In genomic region chr9:70863299-70863698, GRCm38 (mm10) we compare ENCODE assay signal across 9 mouse cellular contexts.
DNase-seq lines count a peak whose midpoint lies in the region; ATAC-seq lines count a peak whose summit lies in the region.
"Had no signal": no experiment of that assay in that cellular context is flagged by ENCODE, and none has a peak within 500 bp of the region (broad histone marks: within the 10 kb centered on the region; RNA-seq: fewer than 3 reads in every experiment).

No protein-coding gene starts in this region.

- no peaks in the 10 kb centered on the region for H3K9me3 ChIP-seq in hindbrain, embryonic 16.5 days (ENCODE audit: control insufficient read depth, low read length)
- H3K9me3 ChIP-seq in liver, embryonic 13.5 days (replicated peaks) = no peaks in the 10 kb centered on the region

- H3K27ac ChIP-seq in hindbrain, embryonic 16.5 days (ENCODE audit: low read depth, low read length) = 0 out of 2 replicates have a peak overlapping the region, but pooled peaks have one; percentile 1
- H3K27ac ChIP-seq in liver, embryonic 13.5 days = peak overlapping the region; percentile 79

- 23% methylated on average over 8 of the region's 8 CpGs for WGBS in hindbrain, embryonic 16.5 days
- 42% methylated on average over 8 of the region's 8 CpGs for WGBS in liver, embryonic 13.5 days (ENCODE audit: insufficient replicate concordance)

- ATAC-seq in hindbrain, embryonic 16.5 days = no peak
- peak; percentile 76 for ATAC-seq in liver, embryonic 13.5 days (ENCODE audit: low read depth)

- H3K4me1 ChIP-seq in hindbrain, embryonic 16.5 days (ENCODE audit: control insufficient read depth, insufficient read depth, low read depth, low read length) = no peaks in the 10 kb centered on the region
- peaks cover 52% of the 10 kb centered on the region for H3K4me1 ChIP-seq in liver, embryonic 13.5 days (replicated peaks)

- peak; percentile 96 for DNase-seq in heart, adult 11 months
- no peak for DNase-seq in heart, postnatal 36 days
- peak; percentile 68 for DNase-seq in embryo, embryonic 10.5 days (ENCODE audit: low spot score)
- DNase-seq in liver, embryonic 13.5 days = no peak
- DNase-seq in spleen, postnatal 4 days (ENCODE audit: low spot score in 2 of 2) = peak; percentile 44 to 70
- DNase-seq in right cerebral cortex, postnatal 10 days (ENCODE audit: low spot score in 2 of 2) = no peak
- no peak for DNase-seq in cerebellum, postnatal 4 days (ENCODE audit: low spot score in 2 of 2)

- no peak overlapping the region for H3K9ac ChIP-seq in hindbrain, embryonic 16.5 days (ENCODE audit: low read depth, low read length)
- peak overlapping the region; percentile 45; the same call in 1 of the 2 replicates for H3K9ac ChIP-seq in liver, embryonic 13.5 days

- no peaks in the 10 kb centered on the region for H3K36me3 ChIP-seq in hindbrain, embryonic 16.5 days (ENCODE audit: control insufficient read depth, insufficient read depth, low read length)
- no peaks in the 10 kb centered on the region for H3K36me3 ChIP-seq in liver, embryonic 13.5 days

- no peak overlapping the region for H3K4me2 ChIP-seq in hindbrain, embryonic 16.5 days (ENCODE audit: low read length)
- H3K4me2 ChIP-seq in liver, embryonic 13.5 days = peak overlapping the region; percentile 13; the same call in 1 of the 2 replicates

- no peaks in the 10 kb centered on the region for H3K27me3 ChIP-seq in hindbrain, embryonic 16.5 days (replicated peaks; ENCODE audit: control insufficient read depth, insufficient read depth, low read length)
- H3K27me3 ChIP-seq in liver, embryonic 13.5 days = no peaks in the 10 kb centered on the region
- H3K27me3 ChIP-seq: CH12.LX had no signal

- intact Hi-C loops in heart, postnatal 36 days (cut with DNase I) = no loop called here

- H3K4me3 ChIP-seq in hindbrain, embryonic 16.5 days (ENCODE audit: low read length) = no peak overlapping the region
- no peak overlapping the region for H3K4me3 ChIP-seq in liver, embryonic 13.5 days (replicated peaks)

Comparison
In these comparisons a context has a peak if more than half of its experiments do, and no peak if none do; other contexts are left out.
1. DNase-seq: peak in heart, adult 11 months (single experiment), embryo, embryonic 10.5 days (single experiment) and spleen, postnatal 4 days (2 of 2); none in heart, postnatal 36 days (0 of 2), liver, embryonic 13.5 days (single experiment), right cerebral cortex, postnatal 10 days (0 of 2) and cerebellum, postnatal 4 days (0 of 2).